ENCODE assay signal across 28 mouse cellular contexts in genomic region chr2:140885176-140885575, GRCm38 (mm10).
DNase-seq lines count a peak whose midpoint lies in the region; ATAC-seq and TF ChIP-seq lines count a peak whose summit lies in the region.
"Had no signal": no experiment of that assay in that cellular context is flagged by ENCODE, and none has a peak within 500 bp of the region (broad histone marks: within the 10 kb centered on the region; RNA-seq: fewer than 3 reads in every experiment).

No protein-coding gene starts in this region.

- peaks cover 4% of the 10 kb centered on the region; the same call in 1 of the 2 replicates for H3K4me1 ChIP-seq in heart, embryonic 12.5 days (replicated peaks)
- peaks cover 8% of the 10 kb centered on the region for H3K4me1 ChIP-seq in heart, embryonic 15.5 days (replicated peaks)
- H3K4me1 ChIP-seq in lung, embryonic 14.5 days (ENCODE audit: insufficient read depth), result no peaks in the 10 kb centered on the region
- H3K4me1 ChIP-seq: embryonic facial prominence, embryonic 10.5 days; embryonic facial prominence, embryonic 13.5 days; forebrain, embryonic 12.5 days; forebrain, embryonic 15.5 days had no signal

- no peaks in the 10 kb centered on the region for H3K27me3 ChIP-seq in heart, embryonic 12.5 days (replicated peaks)
- H3K27me3 ChIP-seq in heart, embryonic 15.5 days, result no peaks in the 10 kb centered on the region
- no peaks in the 10 kb centered on the region for H3K27me3 ChIP-seq in lung, embryonic 14.5 days (ENCODE audit: insufficient read depth, low read length)
- H3K27me3 ChIP-seq: embryonic facial prominence, embryonic 13.5 days; forebrain, embryonic 12.5 days; forebrain, embryonic 15.5 days had no signal

- no peak overlapping the region for H3K27ac ChIP-seq in heart, embryonic 12.5 days (ENCODE audit: poor library complexity, severe bottlenecking)
- H3K27ac ChIP-seq in heart, embryonic 15.5 days, result no peak overlapping the region
- no peak overlapping the region for H3K27ac ChIP-seq in lung, embryonic 14.5 days (ENCODE audit: low read depth)
- H3K27ac ChIP-seq: embryonic facial prominence, embryonic 10.5 days; embryonic facial prominence, embryonic 13.5 days; forebrain, embryonic 12.5 days; forebrain, embryonic 15.5 days; hindbrain, embryonic 14.5 days; hindbrain, postnatal 0 days had no signal

- H3K36me3 ChIP-seq in heart, embryonic 12.5 days, result no peaks in the 10 kb centered on the region
- H3K36me3 ChIP-seq in heart, embryonic 15.5 days, result no peaks in the 10 kb centered on the region
- H3K36me3 ChIP-seq in lung, embryonic 14.5 days (ENCODE audit: insufficient read depth), result no peaks in the 10 kb centered on the region
- H3K36me3 ChIP-seq: embryonic facial prominence, embryonic 10.5 days; embryonic facial prominence, embryonic 13.5 days; forebrain, embryonic 12.5 days; forebrain, embryonic 15.5 days had no signal

- no peak for TF ChIP-seq CTCF in lung, embryonic 14.5 days (IDR thresholded peaks at IDR 0.05; ENCODE audit: low read depth)

- peak; percentile 68; the same call in 1 of the 2 replicates for ATAC-seq in heart, embryonic 12.5 days (ENCODE audit: insufficient number of reproducible peaks, low FRiP score)
- ATAC-seq in heart, embryonic 15.5 days (replicated peaks; ENCODE audit: insufficient number of reproducible peaks, insufficient read depth, low FRiP score, low read depth), result peak; percentile 84
- peak; percentile 21; the same call in 1 of the 2 replicates for ATAC-seq in lung, embryonic 14.5 days (ENCODE audit: insufficient read depth)
- ATAC-seq: CD4-positive, CD25-positive, alpha-beta regulatory T cell, adult 4 months; forebrain, embryonic 15.5 days; hindbrain, postnatal 0 days; inflammation-experienced regulatory T-cells, adult 6 months; intestine, embryonic 16.5 days had no signal

- H3K4me2 ChIP-seq in heart, embryonic 12.5 days, result no peak overlapping the region
- H3K4me2 ChIP-seq in heart, embryonic 15.5 days, result no peak overlapping the region
- H3K4me2 ChIP-seq in lung, embryonic 14.5 days, result no peak overlapping the region
- H3K4me2 ChIP-seq: embryonic facial prominence, embryonic 13.5 days; forebrain, embryonic 12.5 days; forebrain, embryonic 15.5 days; hindbrain, embryonic 14.5 days had no signal

- no peaks in the 10 kb centered on the region for H3K9me3 ChIP-seq in heart, embryonic 12.5 days (replicated peaks)
- H3K9me3 ChIP-seq in heart, embryonic 15.5 days (replicated peaks), result no peaks in the 10 kb centered on the region
- no peaks in the 10 kb centered on the region for H3K9me3 ChIP-seq in lung, embryonic 14.5 days (ENCODE audit: low read depth, low read length)
- H3K9me3 ChIP-seq: embryonic facial prominence, embryonic 10.5 days; embryonic facial prominence, embryonic 13.5 days; forebrain, embryonic 12.5 days; forebrain, embryonic 15.5 days had no signal

- no peak overlapping the region for H3K4me3 ChIP-seq in heart, embryonic 12.5 days
- no peak overlapping the region for H3K4me3 ChIP-seq in heart, embryonic 15.5 days
- no peak overlapping the region for H3K4me3 ChIP-seq in lung, embryonic 14.5 days (ENCODE audit: low read depth, low read length)
- H3K4me3 ChIP-seq: embryonic facial prominence, embryonic 10.5 days; embryonic facial prominence, embryonic 13.5 days; erythroblast, embryonic 14.5 days; forebrain, embryonic 12.5 days; forebrain, embryonic 15.5 days had no signal

- DNase-seq in heart, adult 11 months, result no peak
- DNase-seq in heart, adult 9 months (ENCODE audit: low spot score in 2 of 2), result no peak
- DNase-seq in lung, embryonic 14.5 days, result peak; percentile 24
- no peak for DNase-seq in lung, postnatal 36 days
- peak; percentile 20 for DNase-seq in adipocyte (ENCODE audit: low spot score)
- DNase-seq in urinary bladder, adult 18-20 months (ENCODE audit: low spot score in 2 of 2), result no peak
- DNase-seq: adrenal gland, adult 8-10 months; adrenal gland, postnatal 25 days; cerebellum, adult 11-12 months; cerebellum, adult 8-10 months; cerebellum, postnatal 10 days; cerebellum, postnatal 36 days; embryo, embryonic 11 days; gastrocnemius, postnatal 25 days; heart, postnatal 4 days; kidney, adult 18-20 months had no signal

- H3K9ac ChIP-seq in heart, embryonic 12.5 days, result no peak overlapping the region
- no peak overlapping the region for H3K9ac ChIP-seq in heart, embryonic 15.5 days
- no peak overlapping the region for H3K9ac ChIP-seq in lung, embryonic 14.5 days
- H3K9ac ChIP-seq: embryonic facial prominence, embryonic 13.5 days; forebrain, embryonic 12.5 days; forebrain, embryonic 15.5 days; hindbrain, embryonic 14.5 days had no signal

Comparison
In these comparisons a context has a peak if more than half of its experiments do, and no peak if none do; other contexts are left out.
1. DNase-seq: peak in lung, embryonic 14.5 days (single experiment) and adipocyte (single experiment); none in heart, adult 11 months (single experiment), heart, adult 9 months (0 of 2), lung, postnatal 36 days (single experiment) and urinary bladder, adult 18-20 months (0 of 2).
2. ATAC-seq: peak in every context shown above with its lines; median percentile 84 in heart, embryonic 15.5 days; 68 in heart, embryonic 12.5 days; 21 in lung, embryonic 14.5 days.